Mouse (Mus musculus) spleen, adult 2 months (tissue): ENCODE data around the gene Gm49354.

Experiments used
- CTCF ChIP-seq: fragments of 200-500 bp; IDR thresholded peaks from 2 replicates; pipeline ENCODE4 v1.5.1; 2011; ENCODE audit warnings: mild to moderate bottlenecking, inconsistent platforms; ENCODE audit not compliant: insufficient read depth, insufficient read length, insufficient replicate concordance; ENCODE audit errors: extremely low read depth
- POLR2A ChIP-seq: fragments of 200-500 bp; IDR thresholded peaks from 2 replicates; pipeline ENCODE4 v1.6.1; 2011; ENCODE audit warnings: low read depth, low read length, inconsistent platforms

DNA sequence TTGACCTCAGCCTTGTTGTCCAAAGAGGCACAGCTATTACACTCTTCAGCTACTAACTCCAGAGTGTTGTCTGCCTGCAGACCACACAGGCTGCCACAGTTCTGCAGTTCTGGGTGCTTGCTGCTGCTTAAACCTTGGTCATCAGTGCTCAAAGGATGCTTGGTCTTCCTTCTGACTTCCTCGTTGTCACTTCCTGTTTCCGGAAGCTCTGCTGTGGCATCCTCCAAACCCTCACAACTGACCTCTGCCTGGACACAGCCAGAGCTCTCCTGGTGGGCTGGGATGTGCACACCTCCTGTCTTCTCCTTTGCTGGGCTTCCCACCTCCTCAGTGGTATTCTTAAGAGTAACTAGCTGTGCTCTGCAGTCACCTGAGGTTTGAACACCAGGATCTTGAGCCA is 18.0 kb upstream of the Gm49354 start:
- TF ChIP-seq CTCF: no peak
- TF ChIP-seq POLR2A: no peak
